Mouse (Mus musculus) spleen, adult 12 weeks (tissue): ENCODE data around the gene A030005L19Rik.
"Not testable (repeated sequence)": the region's sequence is repeated elsewhere in the genome, so short reads cannot be mapped to it uniquely, and the experiment has no call there.

Source experiments
- DNase-seq: peaks from one replicate; pipeline ENCODE4 v3.0.0; 2022; ENCODE audit warnings: low spot score

Gene A030005L19Rik

GRCm38 (mm10) chr1:82913025-82913424 lies at the start of gene A030005L19Rik:
Gene A030005L19Rik (plus strand): TSS chr1:82913325.
- DNase-seq, result no peak

GRCm38 (mm10) chr1:82870202-82870601 lies 42.9 kb upstream of the A030005L19Rik start:
- DNase-seq, result no peak

DNA sequence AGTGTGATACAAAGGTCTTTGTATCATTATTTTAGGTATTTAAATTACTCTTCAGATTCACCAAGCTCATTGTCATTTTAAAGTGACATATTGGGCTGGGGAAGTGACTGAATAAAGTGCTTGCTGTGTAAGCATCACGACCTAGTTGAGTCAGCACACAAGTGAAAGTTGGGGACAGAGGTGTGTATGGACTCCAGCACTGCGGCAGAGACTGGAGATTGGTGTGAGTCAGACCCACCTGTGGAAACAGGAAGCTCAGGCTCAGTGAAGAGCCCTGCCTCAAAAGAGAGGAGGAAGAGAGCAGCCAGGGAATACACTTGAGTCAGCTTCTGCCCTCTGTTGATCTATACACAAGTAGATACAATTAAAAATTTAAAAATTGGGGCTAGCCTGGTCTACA lies 34.0 kb upstream of the A030005L19Rik start:
- DNase-seq, result no peak

GRCm38 (mm10) chr1:82880196-82880595 lies 32.9 kb upstream of the A030005L19Rik start:
- DNase-seq, result no peak

DNA sequence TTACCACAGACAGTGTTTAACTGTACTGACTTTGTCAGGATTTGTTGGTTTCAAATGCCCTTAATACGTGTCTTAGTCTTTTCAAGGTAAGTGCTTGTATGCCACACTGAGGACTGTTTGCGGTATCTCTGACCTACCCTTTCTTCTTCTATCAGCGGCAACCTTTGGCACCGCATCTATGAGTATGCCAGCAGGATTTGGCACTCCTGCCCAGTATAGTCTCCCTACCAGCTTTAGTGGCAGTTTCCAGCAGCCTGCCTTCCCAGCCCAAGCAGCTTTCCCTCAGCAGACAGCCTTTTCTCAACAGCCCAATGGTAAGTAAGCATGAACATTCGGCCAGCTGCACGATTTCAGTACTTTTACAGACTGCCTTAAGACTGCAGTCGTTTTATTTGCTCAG lies 19.9 kb upstream of the A030005L19Rik start:
- DNase-seq, result no peak

DNA sequence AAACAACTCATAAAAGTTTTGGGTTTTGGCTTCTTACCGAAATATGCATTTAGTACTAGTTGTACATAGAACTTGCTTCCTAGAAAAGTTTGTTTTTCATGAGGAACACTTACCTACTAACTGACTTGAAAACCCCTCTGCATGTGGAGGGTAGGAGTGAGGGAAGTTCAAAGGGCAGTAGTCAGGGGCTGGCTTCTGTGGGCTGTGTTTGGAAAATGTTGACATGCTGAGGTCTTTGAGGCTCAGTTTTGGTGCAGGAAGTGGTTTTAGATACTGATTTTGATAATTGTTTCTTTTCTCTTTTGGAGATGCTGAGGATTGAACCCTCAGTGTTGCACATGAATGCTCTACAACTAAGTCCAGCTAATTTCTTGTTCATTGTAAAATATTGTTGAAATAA lies 12.6 kb upstream of the A030005L19Rik start:
- no peak for DNase-seq

GRCm38 (mm10) chr1:82901201-82901600 lies 11.9 kb upstream of the A030005L19Rik start:
- no peak for DNase-seq

- no peak for DNase-seq
Measured at GRCm38 (mm10) chr1:82905886-82906285, 7.2 kb upstream of the A030005L19Rik start.

- not testable (repeated sequence) for DNase-seq
Measured at GRCm38 (mm10) chr1:82913434-82913833, 309 bp downstream of the A030005L19Rik start.

GRCm38 (mm10) chr1:82924650-82925049 lies 11.5 kb downstream of the A030005L19Rik start, which contains the start of gene A030014E15Rik:
Gene A030014E15Rik (plus strand): TSS chr1:82924917.
- no peak for DNase-seq

DNA sequence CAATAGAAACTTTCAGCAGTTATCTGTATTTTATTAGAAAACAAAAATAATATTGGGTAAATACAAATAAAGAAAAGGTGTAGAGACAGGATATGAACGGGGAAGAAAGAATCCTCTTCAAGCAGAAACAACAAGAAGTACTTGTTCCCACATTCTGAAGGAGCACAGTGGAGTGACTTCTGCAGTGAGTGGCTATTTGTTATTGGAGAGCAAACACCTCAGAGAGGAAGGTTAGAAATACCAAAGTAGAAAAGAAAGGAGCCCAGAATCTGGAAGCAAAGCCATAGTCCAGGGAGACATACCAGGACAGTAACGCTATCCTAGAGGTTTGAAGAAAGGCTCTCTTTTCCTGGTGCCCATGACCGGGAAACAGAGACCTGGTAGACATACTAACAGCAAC lies 17.4 kb downstream of the A030005L19Rik start:
- not testable (repeated sequence) for DNase-seq

GRCm38 (mm10) chr1:82931326-82931725 lies 18.2 kb downstream of the A030005L19Rik start, which contains the start of gene Gm6217:
Gene Gm6217 (minus strand): TSS chr1:82931399.
- not testable (repeated sequence) for DNase-seq

GRCm38 (mm10) chr1:82938666-82939065 lies 25.5 kb downstream of the A030005L19Rik start:
- DNase-seq, result no peak

DNA sequence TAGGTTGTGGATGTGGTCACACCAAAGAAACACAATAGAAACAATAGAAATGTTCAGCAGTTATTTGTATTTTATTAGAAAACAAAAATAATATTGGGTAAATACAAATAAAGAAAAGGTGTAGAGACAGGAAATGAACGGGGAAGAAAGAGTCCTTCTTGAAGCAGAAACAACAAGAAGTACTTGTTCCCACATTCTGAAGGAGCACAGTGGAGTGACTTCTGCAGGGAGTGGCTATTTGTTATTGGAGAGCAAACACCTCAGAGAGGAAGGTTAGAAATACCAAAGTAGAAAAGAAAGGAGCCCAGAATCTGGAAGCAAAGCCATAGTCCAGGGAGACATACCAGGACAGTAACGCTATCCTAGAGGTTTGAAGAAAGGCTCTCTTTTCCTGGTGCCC lies 29.4 kb downstream of the A030005L19Rik start:
- DNase-seq, result not testable (repeated sequence)

DNA sequence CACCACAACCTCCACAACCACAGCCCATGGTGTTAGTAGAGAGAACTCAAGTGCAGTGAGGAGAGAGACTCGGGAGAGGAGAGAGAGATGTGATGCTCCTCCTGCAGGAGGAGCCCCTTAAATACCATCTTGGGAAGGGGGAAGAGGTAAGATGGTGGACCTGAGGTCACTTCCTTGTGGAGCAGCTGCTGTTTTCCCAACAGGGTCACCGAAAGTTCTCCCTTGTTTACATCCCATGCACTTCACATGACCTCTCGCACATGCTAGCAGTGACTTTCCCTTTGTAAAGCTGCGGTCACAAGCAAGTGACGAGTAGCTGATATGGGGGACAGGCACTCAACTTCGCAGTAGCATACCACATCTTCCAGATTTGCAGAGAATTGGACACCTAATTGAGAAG lies 30.2 kb downstream of the A030005L19Rik start, which contains the start of gene A030003K21Rik:
A030003K21Rik (minus strand) TSS at position 94 of the 400 bp plus-strand sequence.
- DNase-seq, result not testable (repeated sequence)

DNA sequence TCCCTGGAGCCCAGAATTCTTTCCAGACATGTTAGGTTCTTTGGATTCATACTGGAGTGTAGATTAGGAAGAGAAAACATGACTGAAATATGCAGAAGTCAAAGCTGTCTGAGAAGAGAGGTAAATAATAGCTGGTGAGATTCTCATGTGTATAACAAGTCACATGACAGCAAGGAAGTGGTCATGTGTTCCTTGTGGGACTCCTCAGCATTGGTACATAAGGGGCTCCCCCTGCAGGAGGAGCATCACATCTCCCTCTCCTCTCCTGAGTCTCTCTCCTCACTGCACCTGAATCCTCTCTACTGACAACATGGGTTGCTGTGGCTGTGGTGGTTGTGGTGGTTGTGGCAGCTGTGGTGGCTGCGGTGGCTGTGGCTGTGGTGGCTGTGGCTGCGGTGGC lies 32.9 kb downstream of the A030005L19Rik start:
- DNase-seq, result not testable (repeated sequence)

DNA sequence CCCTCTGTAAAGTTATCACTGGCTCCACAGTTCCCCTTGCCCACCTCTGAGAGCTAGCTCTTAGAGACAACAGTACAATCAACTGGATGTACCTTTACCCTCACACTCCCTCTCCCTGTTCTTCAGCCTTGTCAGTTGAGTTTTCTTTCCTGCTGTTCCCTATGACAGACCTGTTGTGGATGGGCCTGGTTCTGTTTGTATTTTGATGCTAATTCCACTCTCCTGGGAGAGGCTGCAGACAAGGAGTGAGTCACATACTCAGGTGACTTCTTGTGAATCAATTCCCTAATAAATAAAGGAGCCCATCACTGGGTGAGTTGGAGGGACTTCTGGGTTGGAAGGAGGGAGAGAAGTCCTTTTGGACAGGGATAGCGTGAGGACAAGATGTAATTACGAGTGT lies 35.5 kb downstream of the A030005L19Rik start:
- no peak for DNase-seq

DNA sequence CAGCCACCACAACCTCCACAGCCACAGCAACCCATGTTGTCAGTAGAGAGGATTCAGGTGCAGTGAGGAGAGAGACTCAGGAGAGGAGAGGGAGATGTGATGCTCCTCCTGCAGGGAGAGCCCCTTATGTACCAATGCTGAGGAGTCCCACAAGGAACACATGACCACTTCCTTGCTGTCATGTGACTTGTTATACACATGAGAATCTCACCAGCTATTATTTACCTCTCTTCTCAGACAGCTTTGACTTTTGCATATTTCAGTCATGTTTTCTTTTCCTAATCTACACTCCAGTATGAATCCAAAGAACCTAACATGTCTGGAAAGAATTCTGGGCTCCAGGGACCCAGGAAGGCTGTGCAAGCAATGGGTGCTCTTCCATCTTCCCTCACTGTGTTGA lies 42.8 kb downstream of the A030005L19Rik start, which contains the start of gene Gm7544:
Gm7544 (minus strand) TSS at position 101 of the 400 bp plus-strand sequence.
- DNase-seq, result not testable (repeated sequence)

- no peak for DNase-seq
Measured at GRCm38 (mm10) chr1:82959870-82960385, 46.8 kb downstream of the A030005L19Rik start, which contains the start of gene Gm47955. Gene Gm47955 (plus strand): TSS chr1:82960286.
